Mouse (Mus musculus): Measurements from ENCODE around the gene Ddo.
A peak's percentile ranks its signal among the peaks of the same experiment; 100 is the strongest.

Ddo gene

GRCm38 (mm10) chr10:40665270-40665669, 35.5 kb downstream of the Ddo start:
- DNase-seq (ENCODE audit: low spot score) = no peak

GRCm38 (mm10) chr10:40666943-40667342, 37.1 kb downstream of the Ddo start:
- no peak for DNase-seq (ENCODE audit: low spot score)

GRCm38 (mm10) chr10:40668640-40669039, 38.8 kb downstream of the Ddo start:
- no peak for DNase-seq (ENCODE audit: low spot score)

DNA sequence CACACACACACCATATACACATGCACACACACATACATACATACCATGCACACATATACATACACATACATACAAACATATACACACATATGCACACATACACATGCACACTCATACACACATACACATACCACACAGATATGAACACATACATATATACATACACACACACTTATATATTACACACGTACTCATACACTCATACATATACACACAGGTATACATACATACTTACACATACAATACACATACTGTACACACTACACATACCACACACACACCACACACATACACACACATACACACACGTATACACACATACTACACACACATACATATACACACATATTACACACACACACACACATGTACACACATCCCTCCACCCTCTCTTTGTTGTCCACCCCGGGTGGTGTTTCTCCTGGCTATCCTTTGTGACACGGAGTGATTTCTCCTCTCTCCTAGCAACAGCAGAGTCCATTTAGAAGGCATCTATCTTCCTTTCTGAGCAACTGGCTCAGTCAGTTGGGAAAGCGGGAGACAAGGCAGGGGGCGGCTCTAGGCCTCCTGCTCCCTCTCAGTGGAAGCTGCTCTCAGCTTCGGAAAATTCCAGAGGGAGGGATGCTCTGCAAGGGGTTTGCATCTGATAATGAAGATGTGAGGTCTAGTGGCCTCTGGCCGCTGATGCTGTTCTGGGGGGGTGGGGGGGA, 42.9 kb downstream of the Ddo start:
- no peak for DNase-seq (ENCODE audit: low spot score)

DNA sequence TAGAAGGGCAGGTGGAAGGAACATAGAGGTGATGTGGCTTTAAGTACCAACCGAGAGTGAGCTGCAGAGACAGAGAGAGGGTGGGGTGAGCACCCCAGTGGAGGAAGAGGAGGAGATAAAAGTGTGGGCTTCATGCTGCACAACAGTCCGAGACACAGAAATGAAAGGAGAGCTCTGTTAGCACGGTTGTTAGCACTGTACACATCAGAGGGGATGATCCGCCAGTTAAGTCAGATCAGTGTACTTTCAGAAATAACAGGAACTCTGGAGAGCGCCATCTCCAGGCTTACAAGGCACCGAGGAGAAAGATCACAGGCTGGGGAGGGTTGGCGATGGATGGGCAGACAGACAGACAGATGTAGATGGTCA, 43.5 kb downstream of the Ddo start:
- no peak for DNase-seq (ENCODE audit: low spot score)

GRCm38 (mm10) chr10:40674151-40674550, 44.3 kb downstream of the Ddo start:
- no peak for DNase-seq (ENCODE audit: low spot score)

- DNase-seq (ENCODE audit: low spot score) = no peak
Observed at GRCm38 (mm10) chr10:40675921-40676320, 46.1 kb downstream of the Ddo start.

DNA sequence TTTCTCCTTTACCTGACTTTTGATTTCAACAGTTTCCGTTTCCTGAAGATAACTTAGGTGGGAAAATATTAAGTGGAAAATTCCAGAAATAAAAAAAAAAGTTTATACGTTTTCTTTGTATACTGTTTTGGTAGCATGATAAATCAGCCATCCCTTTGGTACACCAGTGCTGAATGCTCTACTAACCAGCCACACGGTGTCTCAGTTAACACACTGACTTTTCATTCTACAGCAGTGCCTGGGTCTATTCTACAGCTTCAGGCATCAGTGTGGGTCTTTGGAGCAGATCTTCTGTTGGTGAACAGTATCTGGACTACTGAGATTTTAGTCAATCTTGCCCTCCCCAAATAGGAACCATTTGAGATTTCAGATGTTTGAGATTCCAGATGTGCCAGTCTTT, 48.7 kb downstream of the Ddo start:
- DNase-seq (ENCODE audit: low spot score) = no peak

GRCm38 (mm10) chr10:40682470-40682869, 52.7 kb downstream of the Ddo start:
- DNase-seq (ENCODE audit: low spot score) = no peak

DNA sequence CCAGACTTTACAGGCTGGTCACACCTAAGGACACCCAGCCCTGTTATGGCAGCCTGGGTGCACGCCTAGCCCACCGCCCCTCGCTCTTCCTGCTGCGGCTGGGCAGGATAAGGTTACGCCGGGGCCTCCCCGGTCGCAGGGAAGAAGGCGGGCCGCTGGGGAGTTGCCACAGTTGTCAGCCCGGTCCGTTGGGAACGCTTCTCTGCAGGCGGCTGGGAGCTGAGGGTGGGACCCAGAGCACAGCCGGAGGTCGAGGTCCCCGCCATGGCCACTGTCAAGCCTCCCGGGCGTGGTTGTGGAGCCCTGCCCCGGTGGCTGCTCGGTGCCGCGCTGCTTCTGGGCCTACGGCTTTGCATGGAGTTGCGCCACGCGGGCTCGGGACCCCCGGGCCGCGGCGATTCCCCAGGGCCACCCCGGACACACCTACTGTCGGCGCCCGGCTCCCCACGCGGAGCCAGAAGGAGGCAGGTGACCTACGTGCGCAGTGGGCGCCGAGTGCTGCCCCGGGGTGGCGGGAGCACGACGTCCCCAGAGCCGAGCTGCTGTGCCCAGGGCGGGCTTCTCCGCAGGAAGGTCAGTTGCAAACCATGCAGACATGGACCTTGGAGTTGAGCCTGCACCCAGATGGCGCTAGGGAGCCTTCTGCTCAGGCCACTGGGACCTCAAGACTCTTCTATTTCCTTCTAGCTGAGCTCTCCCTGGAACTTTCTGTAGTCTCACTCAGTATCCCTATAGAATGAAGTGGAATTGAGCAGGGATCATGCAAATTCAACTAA, 53.5 kb downstream of the Ddo start, which contains the start of gene Mettl24:
TSS of gene Mettl24 (plus strand) at position 191 of the 776 bp plus-strand sequence.
- peak; percentile 23 for DNase-seq (ENCODE audit: low spot score)

DNA sequence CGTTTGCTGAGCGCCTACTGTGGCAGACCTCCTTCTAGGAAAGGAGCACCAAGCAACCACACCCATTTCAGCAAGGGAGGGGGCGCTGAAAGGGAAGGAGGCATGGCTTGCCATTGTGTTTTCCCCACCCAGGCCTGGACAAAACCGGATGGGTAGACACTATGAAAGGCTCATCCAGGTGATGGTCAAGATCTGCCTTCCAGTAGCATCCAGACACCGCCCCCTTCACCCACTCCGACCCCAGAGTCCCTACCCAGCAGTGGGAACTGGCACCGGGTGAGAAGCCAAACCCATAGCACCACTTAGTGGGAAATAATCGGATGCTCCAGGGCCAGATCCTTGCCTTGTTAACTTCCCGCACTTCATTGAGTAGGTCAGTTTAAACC, 54.0 kb downstream of the Ddo start:
- DNase-seq (ENCODE audit: low spot score) = no peak

GRCm38 (mm10) chr10:40684326-40684725, 54.5 kb downstream of the Ddo start:
- no peak for DNase-seq (ENCODE audit: low spot score)

- DNase-seq (ENCODE audit: low spot score) = no peak
Observed at GRCm38 (mm10) chr10:40685641-40686040, 55.8 kb downstream of the Ddo start.

DNA sequence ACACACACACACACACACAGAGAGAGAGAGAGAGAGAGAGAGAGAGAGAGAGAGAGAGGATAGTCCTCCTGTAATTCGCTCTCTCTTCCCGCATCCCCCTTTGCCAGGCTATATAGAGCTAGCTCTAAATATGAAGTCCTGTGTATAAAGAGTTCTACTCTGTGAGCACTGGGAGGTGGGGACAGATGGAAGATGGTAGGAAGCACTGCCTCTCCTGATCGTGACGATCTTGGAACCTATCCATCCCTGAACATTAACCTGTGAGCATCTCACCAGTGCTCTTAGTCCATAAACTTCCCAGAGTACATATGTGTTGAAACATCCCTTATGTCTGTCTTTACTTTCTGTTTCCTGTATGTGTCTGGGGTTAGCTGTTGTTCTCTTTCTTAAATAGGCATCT, 57.2 kb downstream of the Ddo start:
- DNase-seq (ENCODE audit: low spot score) = no peak

- DNase-seq (ENCODE audit: low spot score) = no peak
Observed at GRCm38 (mm10) chr10:40687407-40687806, 57.6 kb downstream of the Ddo start.

GRCm38 (mm10) chr10:40688266-40688665, 58.5 kb downstream of the Ddo start:
- DNase-seq (ENCODE audit: low spot score) = no peak

- no peak for DNase-seq (ENCODE audit: low spot score)
Observed at GRCm38 (mm10) chr10:40688873-40689272, 59.1 kb downstream of the Ddo start.

GRCm38 (mm10) chr10:40698652-40699051, 68.8 kb downstream of the Ddo start:
- DNase-seq (ENCODE audit: low spot score) = no peak

DNA sequence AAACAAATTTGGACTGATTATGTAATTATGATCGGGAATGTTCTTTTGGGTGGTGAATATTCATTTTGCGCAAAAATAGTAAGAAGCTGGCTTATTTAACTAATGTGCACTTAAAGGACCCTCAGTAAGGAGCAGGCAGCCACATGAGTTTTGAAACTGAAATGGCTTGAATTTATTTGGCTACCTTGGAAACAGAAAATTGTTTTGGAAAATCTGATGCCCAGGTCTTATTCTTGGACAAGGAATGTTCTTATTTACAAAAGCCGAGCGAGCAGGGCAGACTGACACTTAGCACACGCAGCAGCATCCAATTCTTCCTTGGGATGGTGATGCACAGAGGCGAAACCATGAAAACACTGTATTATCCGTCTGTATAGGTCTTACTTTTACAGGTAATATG, 81.3 kb downstream of the Ddo start:
- DNase-seq (ENCODE audit: low spot score) = no peak

- no peak for DNase-seq (ENCODE audit: low spot score)
Observed at GRCm38 (mm10) chr10:40713018-40713608, 83.3 kb downstream of the Ddo start.

GRCm38 (mm10) chr10:40713829-40714228, 84.0 kb downstream of the Ddo start:
- no peak for DNase-seq (ENCODE audit: low spot score)

DNA sequence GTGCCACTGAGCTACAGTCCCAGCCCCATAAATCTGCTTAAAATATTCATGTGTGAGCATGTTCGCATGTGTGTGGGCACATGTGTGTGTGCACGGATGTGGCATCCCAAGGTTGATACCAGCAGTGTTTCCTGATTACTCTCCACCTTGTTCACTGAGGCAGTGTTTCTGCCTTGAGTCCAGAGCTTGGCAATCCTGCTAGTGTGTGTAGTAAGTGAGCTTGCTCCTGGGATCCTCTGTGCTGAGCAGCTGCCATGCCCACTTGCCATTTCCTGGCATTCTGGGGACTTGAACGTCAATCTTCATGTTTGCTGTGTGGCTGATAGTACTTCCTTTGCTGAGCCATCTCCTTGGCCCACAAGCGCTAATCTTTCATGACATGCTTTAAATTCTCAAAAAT, 85.3 kb downstream of the Ddo start:
- DNase-seq (ENCODE audit: low spot score) = no peak

- DNase-seq (ENCODE audit: low spot score) = no peak
Observed at GRCm38 (mm10) chr10:40716296-40716695, 86.5 kb downstream of the Ddo start.

Data from urinary bladder, postnatal 10 days (tissue).